Mouse (Mus musculus): ENCODE measurements around the gene Zfp526. TPM values are rescaled to one million over a fixed set of nuclear protein-coding genes. Genes with fewer than 3 reads are reported as not detected.

The Zfp526 gene
- total and polyA plus RNA-seq, 3 experiments = 2.2 to 7.0 (median 6.5) TPM

GRCm38 (mm10) chr7:25237249-25238014 lies 16.2 kb downstream of the Zfp526 start, which contains the start of gene Gsk3a:
Gene Gsk3a, minus strand, starts transcription at chr7:25237851.
- Histone ChIP-seq H3K79me2 (replicated peaks; ENCODE audit: control insufficient read depth, extremely low read depth, insufficient read depth, poor library complexity, severe bottlenecking) (peaks cover 37% of the 10 kb centered on the region), H3K4me2 (ENCODE audit: insufficient read depth, low read depth, poor library complexity, severe bottlenecking) (peak within 1 kb of the TSS; percentile 94), H3K9ac (ENCODE audit: insufficient read depth, low read depth) (peak within 1 kb of the TSS; percentile 99), H3K9me3 (replicated peaks; ENCODE audit: low read length) (no peaks in the 10 kb centered on the region), H3K27ac (ENCODE audit: insufficient read depth, low read depth) (peak within 1 kb of the TSS; percentile 78), H3K27me3 (replicated peaks) (no peaks in the 10 kb centered on the region), H3K4me1 (ENCODE audit: control insufficient read depth in 1 of 2, insufficient read depth in 2 of 2) (peaks cover 6 to 37% of the 10 kb centered on the region in 2 experiments), H3K36me3 (replicated peaks in 1 of 2; ENCODE audit: control insufficient read depth in 1 of 2, insufficient read depth in 1 of 2, low read length in 1 of 2) (peaks cover 28 to 43% of the 10 kb centered on the region in 2 experiments), H3K4me3 (replicated peaks in 1 of 3; ENCODE audit: low read depth in 2 of 3, low read length in 2 of 3, poor library complexity in 1 of 3) (peak within 1 kb of the TSS; percentile 79 to 95 (median 88))
- dilution Hi-C loops (cut with MboI; ENCODE audit: extremely low pct_ligation_motif_present, extremely low pct_unique_long_range_greater_than_20kb, low sequenced_read_pairs) (no loop called here), in situ Hi-C loops (cut with MboI; ENCODE audit: low pct_ligation_motif_present, low pct_unique_long_range_greater_than_20kb, low sequenced_read_pairs) (no loop called here)
- TF ChIP-seq TCF12 (IDR thresholded peaks at IDR 0.05; ENCODE audit: low read depth, low read length) (peak; percentile 66), POLR2A (IDR thresholded peaks at IDR 0.05; ENCODE audit: low read depth, low read length) (peak; percentile 77), BHLHE40 (IDR thresholded peaks at IDR 0.05; ENCODE audit: low read depth, low read length) (no peak), HCFC1 (IDR thresholded peaks at IDR 0.05; ENCODE audit: low read depth, low read length) (no peak), JUN (IDR thresholded peaks at IDR 0.05; ENCODE audit: insufficient read depth, low read depth, low read length) (no peak), POLR2AphosphoS2 (IDR thresholded peaks at IDR 0.05; ENCODE audit: low read depth, low read length) (no peak), SIN3A (IDR thresholded peaks at IDR 0.05; ENCODE audit: low read length) (peak; percentile 29), MAZ (IDR thresholded peaks at IDR 0.05; ENCODE audit: low read depth, low read length) (no peak), RCOR1 (conservative IDR thresholded peaks at IDR 0.05; ENCODE audit: low read depth, low read length) (no peak), ZMIZ1 (IDR thresholded peaks at IDR 0.05; ENCODE audit: low read depth, low read length) (peak; percentile 55; the same call in 1 of the 2 replicates), CHD2 (IDR thresholded peaks at IDR 0.05; ENCODE audit: low read length) (no peak), EP300 (IDR thresholded peaks at IDR 0.05; ENCODE audit: low read length) (no peak), KAT2A (IDR thresholded peaks at IDR 0.05; ENCODE audit: insufficient replicate concordance, low read length) (peak; percentile 92), SMC3 (IDR thresholded peaks at IDR 0.05; ENCODE audit: low read depth, low read length) (peak; percentile 3; the same call in 1 of the 2 replicates), ETS1 (conservative IDR thresholded peaks at IDR 0.05; ENCODE audit: low read depth, low read length) (no peak), CHD1 (IDR thresholded peaks at IDR 0.05; ENCODE audit: low read depth, low read length) (no peak), E2F4 (IDR thresholded peaks at IDR 0.05; ENCODE audit: insufficient replicate concordance, low read depth, low read length) (no peak), MXI1 (IDR thresholded peaks at IDR 0.05; ENCODE audit: low read depth, low read length) (peak; percentile 65; the same call in 1 of the 2 replicates), UBTF (IDR thresholded peaks at IDR 0.05; ENCODE audit: low read depth, low read length) (no peak; the same call in 1 of the 2 replicates), NELFE (IDR thresholded peaks at IDR 0.05; ENCODE audit: low read depth, low read length) (peak; percentile 71), MAX (IDR thresholded peaks at IDR 0.05; ENCODE audit: low read length) (no peak), ZKSCAN1 (IDR thresholded peaks at IDR 0.05; ENCODE audit: borderline replicate concordance, low read depth, low read length) (no peak), TBP (conservative IDR thresholded peaks at IDR 0.05; ENCODE audit: low read depth, low read length) (no peak), USF1 (IDR thresholded peaks at IDR 0.05; ENCODE audit: low read depth, low read length) (no peak), MEF2A (IDR thresholded peaks at IDR 0.05; ENCODE audit: borderline replicate concordance, low read depth, low read length) (peak; percentile 49; the same call in 1 of the 2 replicates), NRF1 (IDR thresholded peaks at IDR 0.05; ENCODE audit: low read depth, low read length) (0 out of 2 replicates have a peak, but pooled peaks have one; percentile 13), CTCF (conservative IDR thresholded peaks at IDR 0.05 in 1 of 2, IDR thresholded peaks at IDR 0.05 in 1 of 2; ENCODE audit: low read depth in 2 of 2, low read length in 2 of 2) (no peak), MYC (IDR thresholded peaks at IDR 0.05; ENCODE audit: low read depth, low read length) (0 out of 2 replicates have a peak, but pooled peaks have one; percentile 7)
- DNase-seq (ENCODE audit: extremely low read depth) = peak; percentile 95
